Mouse (Mus musculus) olfactory bulb, adult 2 months (tissue): ENCODE results near the gene Zfp1. TPM values are rescaled to one million over a fixed set of nuclear protein-coding genes. Genes with fewer than 3 reads are reported as not detected.

Experiments used
- H3K27ac ChIP-seq: fragments of 200-500 bp; 2 replicates; pipeline ENCODE4 v1.5.1; 2012; ENCODE audit warnings: low read depth, low read length; ENCODE audit not compliant: insufficient read depth
- H3K4me1 ChIP-seq: fragments of 200-500 bp; 2 replicates; pipeline ENCODE4 v1.6.1; 2012; ENCODE audit warnings: low read length; ENCODE audit not compliant: control insufficient read depth, insufficient read depth
- H3K4me3 ChIP-seq: fragments of 200-500 bp; 2 replicates; pipeline ENCODE4 v1.5.1; 2012; ENCODE audit warnings: mild to moderate bottlenecking, low read depth, low read length, moderate library complexity; ENCODE audit not compliant: insufficient read depth
- CTCF ChIP-seq: fragments of 200-500 bp; IDR thresholded peaks from 2 replicates; pipeline ENCODE4 v1.5.1; 2012; ENCODE audit warnings: low read depth, mild to moderate bottlenecking, low read length, moderate library complexity; ENCODE audit not compliant: insufficient read depth
- POLR2A ChIP-seq: fragments of 200-500 bp; IDR thresholded peaks from 2 replicates; pipeline ENCODE4 v1.6.1; 2012; ENCODE audit warnings: mild to moderate bottlenecking, low read depth, low read length, moderate library complexity; ENCODE audit not compliant: insufficient read depth
- WGBS: fragments of 180-500 bp; shearing (Covaris S2); methylation state at CpG from one replicate; pipeline ENCODE4 v1.1.7; 2018; 5-methylcytosine and 5-hydroxymethylcytosine counted together
- polyA plus RNA-seq: library from polyadenylated mRNA; stranded (reverse); fragments of >200 nt; gene quantifications from 2 replicates; pipeline ENCODE4 v1.2.4, GENCODE M21; 2012; ENCODE audit warnings: low replicate concordance; ENCODE audit not compliant: missing spikeins, insufficient read depth, insufficient read length

Gene Zfp1
- polyA plus RNA-seq, 1 experiment = not detected

- no peak overlapping the region for H3K27ac ChIP-seq
- no peak overlapping the region for H3K4me3 ChIP-seq
- WGBS = 62% methylated on average over 11 of the region's 11 CpGs
Measured at GRCm38 (mm10) chr8:111681153-111681552, 38.0 kb downstream of the Zfp1 start.

GRCm38 (mm10) chr8:111682521-111682920 lies 39.3 kb downstream of the Zfp1 start:
- TF ChIP-seq POLR2A (no peak), CTCF (no peak)
- H3K4me1 ChIP-seq = no peaks in the 10 kb centered on the region
- H3K4me3 ChIP-seq = no peak overlapping the region
- 62% methylated on average over 9 of the region's 9 CpGs for WGBS
- no peak overlapping the region for H3K27ac ChIP-seq

More at GRCm38 (mm10) chr8:111681153-111681552, 38.0 kb downstream of the Zfp1 start:
- H3K4me1 ChIP-seq = no peaks in the 10 kb centered on the region
- TF ChIP-seq CTCF = no peak
- TF ChIP-seq POLR2A = no peak

GRCm38 (mm10) chr8:111686881-111687280 lies 43.7 kb downstream of the Zfp1 start:
- WGBS = 94% methylated on average over 13 of the region's 13 CpGs
- no peak overlapping the region for H3K27ac ChIP-seq

GRCm38 (mm10) chr8:111690960-111691445 lies 47.8 kb downstream of the Zfp1 start, which contains the start of gene Ctrb1:
TSS of gene Ctrb1 (minus strand) at chr8:111691010.
- WGBS = 87% methylated on average over 2 of the region's 2 CpGs
- TF ChIP-seq POLR2A = no peak
- no peak for TF ChIP-seq CTCF
- Histone ChIP-seq H3K27ac (no peak within 1 kb of the TSS), H3K4me3 (no peak within 1 kb of the TSS), H3K4me1 (no peaks in the 10 kb centered on the region)

More at GRCm38 (mm10) chr8:111686881-111687280, 43.7 kb downstream of the Zfp1 start:
- Histone ChIP-seq H3K4me3 (no peak overlapping the region), H3K4me1 (no peaks in the 10 kb centered on the region)
- no peak for TF ChIP-seq CTCF
- no peak for TF ChIP-seq POLR2A

- Histone ChIP-seq H3K4me1 (no peaks in the 10 kb centered on the region), H3K27ac (no peak overlapping the region), H3K4me3 (no peak overlapping the region)
- TF ChIP-seq CTCF = no peak
- no peak for TF ChIP-seq POLR2A
- 73% methylated on average over 6 of the region's 6 CpGs for WGBS
Measured at GRCm38 (mm10) chr8:111693261-111693741, 50.1 kb downstream of the Zfp1 start.

GRCm38 (mm10) chr8:111695441-111695840 lies 52.2 kb downstream of the Zfp1 start:
- Histone ChIP-seq H3K27ac (no peak overlapping the region), H3K4me3 (no peak overlapping the region), H3K4me1 (no peaks in the 10 kb centered on the region)
- WGBS = 44% methylated on average over 7 of the region's 7 CpGs
- TF ChIP-seq CTCF (no peak), POLR2A (no peak)

- 91% methylated on average over 10 of the region's 10 CpGs for WGBS
- Histone ChIP-seq H3K4me1 (no peaks in the 10 kb centered on the region), H3K4me3 (no peak overlapping the region), H3K27ac (no peak overlapping the region)
- TF ChIP-seq POLR2A = no peak
- no peak for TF ChIP-seq CTCF
Measured at GRCm38 (mm10) chr8:111697655-111698054, 54.5 kb downstream of the Zfp1 start.

- 17% methylated on average over 1 of the region's 1 CpGs for WGBS
- Histone ChIP-seq H3K4me1 (no peaks in the 10 kb centered on the region), H3K4me3 (no peak overlapping the region), H3K27ac (no peak overlapping the region)
- TF ChIP-seq CTCF (no peak), POLR2A (no peak)
Measured at GRCm38 (mm10) chr8:111699035-111699434, 55.8 kb downstream of the Zfp1 start.

- H3K4me1 ChIP-seq = no peaks in the 10 kb centered on the region
- H3K27ac ChIP-seq = no peak overlapping the region
- TF ChIP-seq POLR2A (no peak), CTCF (no peak)
- WGBS = 86% methylated on average over 3 of the region's 3 CpGs
- no peak overlapping the region for H3K4me3 ChIP-seq
Measured at GRCm38 (mm10) chr8:111700201-111700600, 57.0 kb downstream of the Zfp1 start.
